Mouse (Mus musculus) heart, postnatal 0 days (tissue): ENCODE measurements around the gene Pidd1. TPM values are rescaled to one million over a fixed set of nuclear protein-coding genes. Genes with fewer than 3 reads are reported as not detected.

ENCODE experiments used
- ATAC-seq: fragments of 200-750 bp; cut with Nextera tagmentation; 2 replicates; pipeline ENCODE4 v1.8.0; 2017; ENCODE audit warnings: low read depth, moderate number of reproducible peaks, moderate library complexity; ENCODE audit not compliant: insufficient read depth
- DNase-seq: peaks from one replicate; pipeline ENCODE4 v3.0.0-alpha.2; 2016; ENCODE audit warnings: low spot score
- H3K27ac ChIP-seq: fragments of 300-500 bp; sonication (generic); 2 replicates; pipeline ENCODE4 v1.5.1; 2014; ENCODE audit warnings: low read depth, mild to moderate bottlenecking
- H3K27me3 ChIP-seq: fragments of 300-500 bp; sonication (generic); 2 replicates; pipeline ENCODE4 v1.6.1; 2014; ENCODE audit warnings: low read length, mixed read lengths; ENCODE audit not compliant: control insufficient read depth, insufficient read depth
- H3K36me3 ChIP-seq: fragments of 300-500 bp; sonication (generic); replicated peaks from 2 replicates; pipeline ENCODE4 v1.6.1; 2014; ENCODE audit warnings: low read length, mixed read lengths; ENCODE audit not compliant: control insufficient read depth, insufficient read depth
- H3K4me1 ChIP-seq: fragments of 300-500 bp; sonication (generic); 2 replicates; pipeline ENCODE4 v1.6.1; 2014; ENCODE audit warnings: antibody characterized with exemption; ENCODE audit not compliant: control insufficient read depth, insufficient read depth
- H3K4me2 ChIP-seq: fragments of 300-500 bp; sonication (generic); 2 replicates; pipeline ENCODE4 v1.6.1; 2014; ENCODE audit warnings: low read depth, mild to moderate bottlenecking, low read length, moderate library complexity
- H3K4me3 ChIP-seq: fragments of 300-500 bp; sonication (generic); 2 replicates; pipeline ENCODE4 v1.5.1; 2014; ENCODE audit warnings: low read depth, low read length
- H3K9ac ChIP-seq: fragments of 300-500 bp; sonication (generic); replicated peaks from 2 replicates; pipeline ENCODE4 v1.6.1; 2014; ENCODE audit warnings: low read depth, low read length, mixed read lengths
- H3K9me3 ChIP-seq: fragments of 300-500 bp; sonication (generic); replicated peaks from 2 replicates; pipeline ENCODE4 v1.6.1; 2016; ENCODE audit warnings: low read length; ENCODE audit not compliant: control insufficient read depth
- CTCF ChIP-seq: IDR thresholded peaks from 2 replicates; pipeline ENCODE4 v1.5.1; 2016; ENCODE audit warnings: antibody characterized with exemption, control low read depth, low read depth
- EP300 ChIP-seq: IDR thresholded peaks from 2 replicates; pipeline ENCODE4 v1.6.1; 2016; ENCODE audit warnings: antibody characterized with exemption, low read depth
- WGBS: fragments of 180-500 bp; shearing (Covaris S2); extraction: QIAGEN DNeasy Blood & Tissue Kit; methylation state at CpG from one replicate; pipeline ENCODE4 v1.1.7; 2014; 5-methylcytosine and 5-hydroxymethylcytosine counted together
- polyA plus RNA-seq: library from polyadenylated mRNA; unstranded; fragments of >200 nt; fragmentation: Nextera tagmentation; extraction: Ambion mirVana; gene quantifications from 2 replicates; pipeline ENCODE4 v1.2.1, GENCODE M21; 2015
- total RNA-seq: library from RNA; depleted of rRNA; stranded (reverse); fragments of >200 nt; gene quantifications from 2 replicates; pipeline ENCODE4 v1.2.3, GENCODE M21; 2014; ENCODE audit warnings: low replicate concordance

Pidd1 gene
- total and polyA plus RNA-seq, 2 experiments from 2014 or later = 0.15 to 1.7 TPM

DNA sequence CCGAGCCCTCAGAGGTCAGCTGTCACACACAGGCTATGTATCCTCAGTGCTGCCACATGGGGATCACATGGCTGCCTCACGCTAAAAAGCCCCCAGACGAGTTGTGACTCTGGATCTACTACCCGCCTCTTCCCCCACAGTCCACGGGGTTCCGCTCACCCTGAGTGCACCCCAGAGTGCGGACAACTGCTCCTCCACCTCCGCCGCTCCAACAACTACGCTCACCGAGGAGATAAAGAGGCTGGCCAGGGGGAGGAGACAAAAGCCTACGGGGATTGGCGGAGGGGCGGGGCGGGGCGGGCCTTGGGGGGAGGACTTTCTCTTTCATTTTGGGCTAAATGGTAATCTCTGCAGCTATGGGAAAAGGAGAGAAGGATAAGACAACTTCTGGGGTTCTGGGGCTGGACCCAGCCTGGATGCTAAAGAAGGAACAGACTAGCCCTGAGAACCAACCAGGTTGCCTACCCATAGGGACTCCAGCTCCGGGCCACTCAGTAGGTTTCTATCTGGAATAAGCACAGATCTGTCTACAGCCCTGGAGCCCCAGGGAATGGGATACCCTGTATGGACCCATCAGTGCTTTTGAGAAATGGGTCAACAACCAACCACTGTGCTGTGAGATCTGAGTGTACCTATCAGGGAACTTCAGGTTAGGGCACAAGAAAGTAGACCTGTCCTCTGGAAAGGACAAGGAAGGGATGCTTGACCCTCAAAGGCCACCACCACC lies 8.5 kb downstream of the Pidd1 start:
- DNase-seq (peak; percentile 63), ATAC-seq (peak; percentile 18; the same call in 1 of the 2 replicates)
- no peaks in the 10 kb centered on the region for H3K9me3 ChIP-seq
- peak overlapping the region; percentile 47 for H3K9ac ChIP-seq
- 3% methylated on average over 17 of the region's 17 CpGs for WGBS
- no peaks in the 10 kb centered on the region for H3K27me3 ChIP-seq
- TF ChIP-seq EP300 = no peak
- no peak for TF ChIP-seq CTCF
- H3K36me3 ChIP-seq = peaks cover 19% of the 10 kb centered on the region
- H3K4me1 ChIP-seq = peaks cover 23% of the 10 kb centered on the region
- peak overlapping the region; percentile 88 for H3K4me2 ChIP-seq
- peak overlapping the region; percentile 59 for H3K4me3 ChIP-seq
- H3K27ac ChIP-seq = peak overlapping the region; percentile 52

DNA sequence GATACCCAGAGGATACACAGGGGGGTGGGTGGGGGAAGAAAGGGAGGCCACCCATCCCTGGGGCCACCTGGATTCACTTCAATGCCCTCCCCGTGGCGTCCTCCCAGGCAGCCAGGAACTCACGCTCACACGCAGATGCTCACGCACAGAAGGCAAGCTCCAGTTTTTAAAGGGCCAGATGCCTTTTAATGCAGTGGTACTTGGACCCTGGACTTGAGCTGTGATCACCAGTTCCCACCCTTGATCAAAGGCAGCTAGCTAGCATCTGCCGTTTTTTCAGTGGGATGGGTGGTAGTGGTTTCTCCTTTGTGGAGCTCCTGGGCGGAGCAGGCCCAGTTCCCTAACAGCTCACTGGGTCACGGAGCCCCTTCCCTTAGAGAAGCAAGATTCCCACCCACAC lies 9.4 kb downstream of the Pidd1 start:
- H3K9me3 ChIP-seq = no peaks in the 10 kb centered on the region
- H3K4me3 ChIP-seq = peak overlapping the region; percentile 59
- peaks cover 23% of the 10 kb centered on the region for H3K4me1 ChIP-seq
- ATAC-seq (no peak), DNase-seq (no peak)
- H3K9ac ChIP-seq = peak overlapping the region; percentile 47
- no peak for TF ChIP-seq CTCF
- no peak for TF ChIP-seq EP300
- peak overlapping the region; percentile 52 for H3K27ac ChIP-seq
- 19% methylated on average over 8 of the region's 8 CpGs for WGBS
- no peaks in the 10 kb centered on the region for H3K27me3 ChIP-seq
- H3K4me2 ChIP-seq = peak overlapping the region; percentile 88
- peaks cover 20% of the 10 kb centered on the region for H3K36me3 ChIP-seq

GRCm38 (mm10) chr7:141433517-141434400 lies 10.1 kb downstream of the Pidd1 start:
- Histone ChIP-seq H3K27ac (no peak overlapping the region), H3K4me1 (peaks cover 27% of the 10 kb centered on the region), H3K9ac (peak overlapping the region; percentile 27; the same call in 1 of the 2 replicates), H3K9me3 (no peaks in the 10 kb centered on the region), H3K4me2 (peak overlapping the region; percentile 88), H3K27me3 (no peaks in the 10 kb centered on the region), H3K36me3 (peaks cover 20% of the 10 kb centered on the region), H3K4me3 (peak overlapping the region; percentile 59)
- WGBS = 81% methylated on average over 15 of the region's 15 CpGs
- TF ChIP-seq CTCF (no peak), EP300 (no peak)
- no peak for ATAC-seq
- no peak for DNase-seq

- Histone ChIP-seq H3K27me3 (no peaks in the 10 kb centered on the region), H3K9ac (no peak overlapping the region), H3K4me3 (no peak overlapping the region), H3K9me3 (no peaks in the 10 kb centered on the region), H3K4me1 (peaks cover 28% of the 10 kb centered on the region), H3K4me2 (no peak overlapping the region), H3K36me3 (peaks cover 20% of the 10 kb centered on the region), H3K27ac (peak overlapping the region; percentile 3; the same call in 1 of the 2 replicates)
- DNase-seq (no peak), ATAC-seq (no peak)
- no peak for TF ChIP-seq CTCF
- TF ChIP-seq EP300 = no peak
- 76% methylated on average over 6 of the region's 6 CpGs for WGBS
Observed at GRCm38 (mm10) chr7:141432741-141433516, 10.9 kb downstream of the Pidd1 start.

GRCm38 (mm10) chr7:141432186-141432611 lies 11.6 kb downstream of the Pidd1 start:
- no peaks in the 10 kb centered on the region for H3K9me3 ChIP-seq
- peaks cover 28% of the 10 kb centered on the region for H3K4me1 ChIP-seq
- DNase-seq (no peak), ATAC-seq (no peak)
- no peak overlapping the region for H3K4me3 ChIP-seq
- no peak overlapping the region for H3K4me2 ChIP-seq
- H3K27me3 ChIP-seq = no peaks in the 10 kb centered on the region
- H3K36me3 ChIP-seq = peaks cover 20% of the 10 kb centered on the region
- TF ChIP-seq EP300 = no peak
- no peak overlapping the region for H3K27ac ChIP-seq
- H3K9ac ChIP-seq = no peak overlapping the region
- WGBS = 73% methylated on average over 8 of the region's 8 CpGs
